Mouse (Mus musculus) retina, postnatal 7 days (tissue): Measurements from ENCODE around the gene Carmil1.

Source experiments
- DNase-seq: peaks from one replicate; pipeline ENCODE4 v3.0.0-alpha.2; 2012; ENCODE audit warnings: low read depth, low spot score

The Carmil1 gene

DNA sequence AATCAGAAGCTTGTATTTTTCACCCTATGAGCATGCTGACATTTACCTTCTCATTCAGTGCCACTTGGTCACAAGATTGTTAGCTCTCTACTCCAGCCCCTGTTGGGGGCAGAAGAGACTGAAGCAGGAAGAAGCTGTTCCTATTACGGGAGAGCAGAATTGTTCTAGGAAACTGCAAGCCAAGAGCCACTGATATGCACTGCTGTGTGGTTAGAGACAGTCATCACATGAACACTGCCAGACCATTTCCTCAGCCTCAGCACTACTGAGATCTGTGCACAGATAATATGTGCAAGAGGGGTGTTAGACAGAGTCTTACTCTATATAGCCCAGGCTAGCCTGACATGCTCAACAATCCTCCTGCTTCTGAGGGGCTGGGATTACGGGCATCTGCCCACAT lies 69.4 kb downstream of the Carmil1 start:
- DNase-seq = no peak

DNA sequence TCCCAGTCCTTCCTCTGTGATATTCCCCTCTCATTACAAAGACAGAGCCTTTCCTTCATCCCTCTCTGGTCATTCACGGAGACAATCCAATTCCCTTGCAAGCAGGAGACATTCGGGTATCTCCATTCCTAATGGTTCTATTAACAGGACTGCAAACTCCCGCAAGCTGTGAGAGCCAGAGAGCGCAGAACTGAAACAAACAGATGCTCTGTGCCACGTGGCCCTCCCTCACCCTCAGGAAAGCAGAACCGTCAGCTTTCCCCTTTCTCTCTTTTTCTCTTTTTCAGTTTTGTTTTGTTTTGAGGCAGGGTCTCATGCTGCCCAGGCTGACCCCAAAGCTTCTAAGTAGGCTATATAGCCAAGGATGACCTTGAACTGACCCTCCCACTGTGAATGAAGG lies 74.5 kb downstream of the Carmil1 start:
- no peak for DNase-seq

DNA sequence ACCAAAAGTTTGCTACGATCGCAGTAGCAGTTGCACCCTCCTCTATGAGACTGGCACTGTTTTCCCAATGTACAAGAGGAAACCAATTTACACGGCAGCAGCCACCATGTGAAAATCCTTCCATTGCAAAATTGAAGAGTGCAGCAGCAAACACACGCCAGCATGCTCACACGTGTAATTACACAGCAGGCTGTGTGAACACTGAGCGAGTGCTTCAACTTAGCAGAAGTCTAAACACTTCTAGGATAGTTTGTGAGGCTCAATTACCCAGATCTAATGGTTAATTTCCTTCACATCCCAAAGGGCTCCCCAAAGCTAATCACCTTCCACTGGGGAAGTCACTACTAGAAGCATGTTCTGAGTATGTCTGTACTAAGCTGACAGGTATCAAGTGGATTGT lies 78.3 kb downstream of the Carmil1 start:
- DNase-seq = no peak

DNA sequence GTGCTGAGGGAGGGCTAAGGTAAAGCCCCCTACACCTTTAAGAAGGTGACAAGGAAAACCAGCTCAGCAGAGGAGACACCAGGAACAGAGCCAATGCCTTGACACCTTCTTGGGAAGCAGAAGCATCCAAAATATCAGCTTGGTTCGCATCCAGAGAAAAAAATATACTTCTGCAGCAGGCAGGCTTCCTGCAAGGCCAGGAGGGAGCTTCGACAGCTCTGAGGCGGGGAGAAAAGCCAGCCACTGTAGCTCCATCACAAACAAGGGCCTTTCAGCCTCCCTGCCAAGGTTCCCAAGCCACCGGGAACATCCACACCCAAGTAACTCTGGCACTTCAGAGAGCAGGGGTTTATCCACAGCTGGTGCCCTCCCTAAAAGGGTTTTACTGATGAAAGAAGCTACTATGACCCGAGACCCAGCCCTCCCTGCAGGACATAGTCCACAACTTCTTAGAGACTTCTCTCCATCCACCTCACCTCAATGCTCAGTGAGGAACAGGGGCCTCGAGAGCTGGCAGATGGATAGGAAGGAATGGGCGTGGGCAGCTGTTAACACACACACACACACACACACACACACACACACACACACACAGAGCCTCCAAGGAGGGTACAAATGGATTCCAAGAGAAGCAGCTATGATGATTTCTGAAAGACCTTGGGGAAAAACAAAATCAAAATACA lies 80.6 kb downstream of the Carmil1 start:
- DNase-seq = no peak

DNA sequence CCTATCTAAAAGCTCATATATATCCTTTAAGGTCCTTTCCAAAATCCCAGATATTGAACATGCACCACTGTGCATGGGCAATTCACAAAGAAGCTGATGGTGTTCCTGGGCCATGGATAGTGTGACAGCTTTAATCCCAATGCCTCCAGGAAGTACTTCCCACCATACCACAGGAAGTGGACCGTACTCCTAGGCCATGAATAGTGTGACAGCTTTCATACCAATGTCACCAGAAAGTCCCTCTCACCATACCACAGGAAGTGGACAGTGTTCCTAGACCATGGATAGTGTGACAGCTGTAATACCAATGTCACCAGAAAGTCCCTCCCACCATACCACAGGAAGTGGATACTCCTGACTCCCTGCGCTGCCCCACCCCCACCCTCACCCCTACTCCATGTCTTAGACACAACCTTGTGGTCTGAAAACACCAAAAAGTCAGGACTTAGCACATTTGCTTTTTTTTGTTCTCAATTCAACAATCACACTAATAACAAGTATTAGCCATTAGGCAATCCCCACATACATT lies 82.1 kb downstream of the Carmil1 start:
- DNase-seq = no peak

DNA sequence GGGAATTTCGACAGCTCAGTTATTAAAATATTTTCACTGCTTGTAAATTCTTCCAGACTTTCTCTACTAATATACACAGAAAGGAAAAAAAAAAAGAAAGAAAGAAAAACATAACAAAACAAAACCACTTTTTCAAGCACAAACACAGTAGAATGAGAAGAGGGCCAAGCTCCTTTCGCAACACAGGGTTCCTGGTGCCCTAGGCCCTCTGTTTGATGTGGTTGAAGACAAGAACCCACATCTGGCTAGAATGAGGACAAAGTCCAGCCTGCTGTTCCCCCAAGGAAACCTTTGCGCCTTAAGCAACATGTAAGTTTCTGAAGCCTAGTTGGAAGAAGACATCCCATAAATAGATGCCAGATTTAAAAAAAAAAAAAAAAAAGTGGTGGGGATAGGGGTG lies 85.2 kb downstream of the Carmil1 start:
- no peak for DNase-seq

DNA sequence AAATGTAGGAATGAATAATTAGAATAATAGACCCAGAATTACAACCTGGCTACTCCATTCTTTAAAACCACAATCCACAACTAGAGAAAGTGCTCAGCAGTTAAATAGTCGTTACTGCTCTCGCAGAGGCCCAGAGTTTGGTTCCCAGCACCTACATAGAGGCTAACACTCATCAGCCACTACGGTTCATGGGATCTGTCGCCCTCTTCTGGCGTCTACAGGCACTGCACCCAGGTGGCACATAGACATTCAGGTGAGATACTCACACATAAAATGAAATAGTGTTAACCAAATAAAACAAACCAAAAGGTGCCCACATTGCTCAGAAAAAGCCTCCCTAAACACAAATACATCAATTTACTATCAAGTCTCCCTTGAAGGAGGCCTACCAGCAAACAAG lies 86.6 kb downstream of the Carmil1 start:
- DNase-seq = no peak

DNA sequence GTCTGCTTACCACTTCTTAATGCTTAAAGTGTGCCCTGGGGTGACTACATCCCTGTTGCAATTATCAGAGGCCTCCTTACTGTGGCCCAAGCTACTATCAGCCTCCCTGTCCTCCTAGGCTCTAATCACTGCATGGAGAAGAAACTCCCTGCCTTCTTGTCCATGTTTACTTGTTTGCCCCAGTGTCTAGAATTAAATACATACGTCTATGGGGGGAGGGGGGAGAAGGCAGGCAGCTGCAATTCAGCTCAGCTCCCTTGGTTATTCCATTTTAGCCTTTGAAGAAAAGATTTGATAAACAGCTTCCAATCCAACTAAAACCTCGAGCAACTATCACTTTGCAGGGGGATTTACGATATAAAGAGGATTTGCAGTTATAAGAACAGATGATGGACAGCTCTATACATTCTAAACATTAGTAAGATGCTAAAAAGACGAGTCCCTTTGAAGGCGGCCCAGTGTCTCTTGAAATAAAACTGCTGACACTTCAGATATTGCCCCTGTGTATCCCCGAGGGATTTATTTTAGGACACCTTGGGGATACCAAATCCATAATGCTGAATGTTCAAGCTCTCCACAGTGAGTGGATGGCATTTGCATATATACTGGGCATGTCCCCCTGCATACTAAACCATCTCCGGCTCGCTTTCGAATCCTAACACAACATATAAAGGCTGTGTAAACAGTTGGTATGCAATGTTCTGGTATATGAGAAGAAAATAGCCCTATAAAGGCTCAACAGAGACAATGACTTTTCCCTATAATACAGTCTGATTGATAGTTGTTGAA lies 89.5 kb downstream of the Carmil1 start:
- DNase-seq = peak; percentile 4

DNA sequence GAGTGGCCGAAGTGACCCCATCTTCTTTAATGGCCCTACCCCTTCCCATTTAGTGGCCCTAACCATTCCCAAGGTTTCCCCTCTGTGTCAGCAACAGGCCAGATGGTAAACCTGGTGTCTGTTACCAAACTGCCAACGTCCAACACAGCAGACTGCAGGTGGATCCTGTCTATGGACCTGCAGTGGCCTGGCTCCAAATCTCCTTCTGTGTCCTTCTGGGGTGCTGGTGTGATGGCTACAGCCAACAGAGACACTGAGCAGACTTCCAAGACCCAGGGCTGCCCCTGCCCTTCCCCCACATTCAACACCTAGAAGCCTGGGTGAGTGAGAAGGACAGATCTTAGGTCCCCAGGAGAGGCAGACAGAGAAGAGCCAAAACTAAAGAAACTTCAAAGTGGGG lies 93.6 kb downstream of the Carmil1 start:
- DNase-seq = no peak

DNA sequence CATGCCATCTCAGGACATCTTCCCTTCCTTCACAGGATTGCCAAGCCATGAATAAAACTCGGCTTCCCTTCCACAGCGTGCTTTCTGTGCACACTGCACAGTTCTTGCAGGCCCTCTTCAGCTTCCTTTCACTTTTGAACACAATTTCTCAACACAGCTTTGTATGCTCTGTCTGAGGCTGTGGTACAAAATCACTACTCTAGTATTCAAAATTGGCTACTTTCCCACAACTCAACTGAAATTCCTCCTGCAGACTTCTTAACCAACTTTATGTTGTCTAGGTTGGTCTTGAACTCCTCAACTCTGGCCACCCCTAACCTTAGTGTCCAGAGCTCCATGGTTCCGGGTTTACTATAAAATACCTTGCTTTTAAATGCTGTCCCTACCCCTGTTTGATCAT lies 95.0 kb downstream of the Carmil1 start:
- DNase-seq = no peak

DNA sequence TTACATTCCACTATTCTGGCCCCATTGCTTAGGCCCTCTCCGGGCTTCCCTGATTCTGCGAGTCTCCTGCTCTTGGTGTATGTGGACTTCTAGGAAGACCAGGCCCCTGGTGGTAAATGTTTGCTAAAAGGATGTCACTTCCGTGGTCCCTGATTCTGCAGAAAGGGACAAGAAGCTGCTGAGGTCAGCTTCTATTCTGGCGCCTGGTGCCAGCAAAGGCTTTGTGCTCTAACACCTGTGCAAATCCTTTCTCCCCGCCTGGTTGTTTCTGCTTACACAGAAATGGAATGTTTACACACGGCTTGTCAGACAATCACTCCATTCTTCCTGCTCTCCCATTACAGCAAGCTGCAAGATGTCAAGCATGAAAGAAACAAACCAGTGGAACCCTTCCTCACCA lies 97.7 kb downstream of the Carmil1 start:
- DNase-seq = no peak

DNA sequence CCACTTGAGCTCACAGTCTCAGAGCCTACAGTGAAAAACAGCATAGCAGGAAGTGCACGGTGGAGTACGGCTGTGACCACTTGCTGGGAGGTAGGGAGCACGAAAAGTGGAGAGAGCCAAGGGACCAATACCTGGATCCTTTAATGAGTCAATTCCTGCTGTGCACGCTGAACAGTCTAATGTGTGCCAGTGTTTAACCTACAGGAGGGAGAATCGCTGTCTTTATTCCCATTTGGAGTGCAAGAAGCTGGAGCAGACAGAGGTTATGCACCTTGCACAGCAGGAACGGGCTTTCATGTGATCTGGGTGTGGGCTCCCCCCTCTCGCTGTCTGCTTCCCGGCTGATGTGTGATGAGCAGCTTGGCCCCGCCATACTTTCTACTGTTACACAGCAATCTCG lies 101.1 kb downstream of the Carmil1 start:
- DNase-seq = no peak

DNA sequence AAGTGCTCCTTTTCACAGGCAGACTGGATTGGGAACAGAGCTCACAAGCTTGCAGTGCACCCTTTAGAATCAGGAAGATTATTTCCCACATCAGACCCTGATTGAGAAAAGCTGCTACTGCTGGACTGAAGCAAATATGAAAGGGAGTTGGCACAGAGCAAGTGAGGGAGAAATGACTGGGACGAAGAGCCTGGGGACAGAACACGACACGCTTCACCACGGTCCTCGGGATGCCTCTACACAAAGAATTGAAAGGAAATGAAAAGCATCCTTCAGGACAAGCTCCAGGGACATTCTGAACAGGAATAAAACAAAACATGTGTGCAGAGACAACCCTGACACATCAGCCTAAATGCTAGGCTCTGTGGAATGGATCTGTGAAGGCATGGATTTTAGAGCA lies 103.0 kb downstream of the Carmil1 start:
- DNase-seq = no peak

DNA sequence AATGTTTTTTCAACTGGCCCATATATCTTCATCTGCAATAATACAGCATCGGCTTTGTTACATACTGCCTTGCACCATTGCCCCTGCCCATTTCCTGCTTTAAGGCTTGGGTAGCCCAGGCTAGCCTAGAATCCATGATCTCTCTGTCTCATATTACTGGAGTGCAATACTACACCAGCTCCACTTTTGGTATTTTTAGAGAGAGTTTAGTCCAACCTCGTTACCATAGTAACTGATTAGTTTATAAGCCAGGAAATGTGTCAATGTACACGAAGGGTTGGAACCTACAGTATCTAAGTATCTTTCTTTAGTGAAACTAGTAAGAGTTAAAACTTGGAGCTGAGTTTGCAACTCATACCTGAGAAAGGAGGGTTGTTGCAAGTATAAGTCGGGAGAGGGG lies 103.8 kb downstream of the Carmil1 start:
- DNase-seq = no peak

DNA sequence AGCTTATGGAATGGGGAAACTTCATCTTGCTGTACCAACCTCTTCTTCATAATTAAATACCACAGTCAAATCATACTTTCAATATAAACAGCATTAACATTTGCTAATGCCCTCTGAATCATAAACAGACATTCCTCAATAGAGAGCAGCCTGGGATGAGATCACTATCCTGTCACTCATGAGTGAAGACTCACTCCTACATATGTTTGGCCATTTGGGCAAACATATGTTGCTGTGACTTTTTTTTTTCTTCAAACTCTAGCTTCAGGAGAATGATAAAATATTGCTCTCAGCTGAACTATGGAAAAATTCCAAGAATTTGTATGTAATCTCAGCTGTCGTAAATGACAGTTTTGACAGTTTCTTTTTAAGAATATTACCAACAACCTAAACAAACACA lies 110.9 kb downstream of the Carmil1 start:
- DNase-seq = no peak

DNA sequence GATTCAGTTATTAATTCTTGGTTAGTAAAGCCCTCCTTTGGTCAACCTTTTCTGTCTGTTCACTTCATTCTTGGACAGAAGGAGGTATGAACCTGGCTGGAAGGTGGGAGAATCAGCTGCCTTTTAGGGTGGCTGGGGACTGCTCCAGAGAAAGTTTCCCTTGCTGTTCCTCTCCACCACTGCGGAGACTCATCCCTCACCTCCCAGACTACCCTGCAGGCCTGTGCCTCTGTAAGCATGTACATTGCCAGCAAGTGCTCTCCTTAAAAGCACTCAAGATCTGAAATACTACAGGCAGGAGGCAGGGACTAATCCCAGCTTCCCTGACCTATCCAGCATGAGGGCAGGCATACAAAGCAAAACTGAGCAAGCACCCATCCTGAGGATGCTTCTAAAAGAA lies 117.2 kb downstream of the Carmil1 start:
- no peak for DNase-seq

DNA sequence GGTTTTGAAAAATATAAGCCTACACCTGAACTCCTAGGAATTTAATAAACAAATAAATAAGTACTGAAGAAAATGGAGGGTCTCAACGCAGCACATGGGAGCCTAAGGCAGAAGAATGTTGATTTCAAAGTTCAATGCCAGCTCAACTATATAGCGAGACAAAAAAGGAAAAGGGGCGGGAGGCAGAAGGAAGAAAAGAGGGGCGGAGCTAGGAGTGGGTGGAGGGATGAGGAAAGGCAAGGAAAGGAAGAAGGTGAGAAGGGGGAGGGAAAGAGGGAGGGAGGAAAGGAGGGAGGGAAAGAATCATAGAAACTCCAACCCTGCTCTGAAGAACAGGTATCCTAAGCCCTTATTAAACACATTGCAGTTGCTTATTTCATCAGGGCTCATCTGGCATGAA lies 119.5 kb downstream of the Carmil1 start:
- DNase-seq = no peak

DNA sequence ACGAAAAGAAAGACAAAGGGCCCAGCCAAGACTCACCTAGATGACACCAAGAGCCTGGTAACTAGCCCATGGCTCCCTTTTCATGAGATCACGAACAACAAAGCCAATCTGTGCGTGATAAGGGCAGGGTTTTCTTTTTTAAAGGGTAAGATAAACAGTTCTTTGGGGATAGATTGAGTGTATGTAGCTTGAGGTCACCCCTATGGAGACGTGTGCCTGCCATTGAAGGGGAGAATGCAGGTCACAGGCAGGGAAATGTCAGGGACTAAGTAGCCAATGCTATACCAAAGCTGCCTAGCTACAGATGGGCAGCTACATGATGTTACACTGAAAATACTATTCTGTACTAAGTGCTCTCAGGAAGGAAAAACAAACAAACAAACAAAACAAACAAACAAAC lies 120.6 kb downstream of the Carmil1 start:
- no peak for DNase-seq

DNA sequence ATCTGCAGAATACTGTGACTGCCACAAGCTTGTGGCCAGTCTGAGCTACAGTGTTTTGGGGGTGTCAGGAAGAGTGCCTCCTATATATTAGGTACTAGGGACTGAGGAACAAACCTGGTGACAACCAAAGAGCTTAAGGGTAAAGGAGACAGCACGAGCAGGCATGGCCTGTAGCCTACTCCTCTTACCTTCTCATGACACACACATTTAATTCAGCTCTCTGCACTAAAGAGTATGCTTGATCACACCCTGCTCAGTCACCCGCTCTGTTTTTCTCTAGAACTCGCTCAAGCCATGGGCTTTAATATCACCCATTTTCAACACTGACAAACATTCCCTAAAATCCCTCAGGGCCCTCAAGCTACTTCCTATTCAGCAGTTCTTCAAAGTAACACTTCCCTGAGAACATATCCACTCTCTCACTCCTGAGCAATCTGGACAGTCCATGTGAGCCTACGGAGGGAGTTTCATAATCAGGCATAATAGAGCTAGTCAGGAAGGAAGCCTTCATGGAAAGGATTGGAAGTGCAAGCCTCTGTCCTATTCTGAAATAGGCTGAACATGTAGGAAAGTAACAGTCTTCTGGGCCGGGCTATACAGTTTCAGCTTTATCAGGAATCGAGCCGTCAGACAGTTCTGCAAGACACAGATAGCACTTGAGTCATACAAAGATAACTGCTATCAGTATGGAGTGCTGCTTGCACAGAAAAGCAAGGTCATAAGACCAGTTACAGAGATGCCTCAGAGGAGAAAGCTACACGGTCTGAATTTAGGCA lies 121.2 kb downstream of the Carmil1 start:
- no peak for DNase-seq

DNA sequence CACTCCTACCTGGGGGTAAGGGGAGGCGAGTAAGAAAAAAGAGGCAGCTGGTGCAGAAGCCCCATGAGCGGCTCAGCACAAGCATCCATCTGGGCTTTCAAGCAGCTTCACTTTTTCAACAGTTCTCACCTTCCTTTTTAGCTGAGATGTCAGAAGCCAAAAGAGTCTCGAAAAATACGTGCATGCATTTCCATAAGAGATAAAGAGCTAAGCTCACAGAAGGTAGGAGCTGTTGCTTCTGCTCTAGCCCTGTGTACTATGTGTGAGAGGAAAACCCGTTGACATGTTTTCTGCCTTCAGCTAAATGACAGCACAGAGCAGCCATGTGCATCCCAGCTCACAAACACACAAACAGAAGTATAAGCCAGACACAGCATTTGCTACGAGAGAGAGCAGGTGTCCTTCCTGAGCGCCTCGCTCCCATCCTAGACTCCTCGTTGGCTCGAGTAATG lies 123.0 kb downstream of the Carmil1 start:
- DNase-seq = no peak

DNA sequence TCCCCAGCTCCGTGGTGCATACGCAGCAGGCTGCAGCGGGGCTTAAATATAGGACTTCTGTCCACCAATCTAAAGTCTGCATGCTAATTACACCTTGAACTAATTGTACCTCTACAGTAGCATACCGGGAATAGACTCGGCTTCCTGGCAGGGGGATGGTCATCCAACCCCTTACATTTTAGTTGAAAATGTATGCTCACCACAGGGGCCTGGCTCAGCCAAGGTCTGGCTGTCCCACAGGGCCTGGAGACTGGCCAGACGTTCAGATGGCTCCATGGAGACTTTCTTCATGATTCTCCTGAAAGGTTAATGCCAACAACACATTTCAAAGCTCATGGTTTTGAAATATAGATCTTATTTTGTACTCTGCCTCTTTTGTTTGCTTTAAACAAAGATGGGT lies 125.4 kb downstream of the Carmil1 start:
- no peak for DNase-seq

DNA sequence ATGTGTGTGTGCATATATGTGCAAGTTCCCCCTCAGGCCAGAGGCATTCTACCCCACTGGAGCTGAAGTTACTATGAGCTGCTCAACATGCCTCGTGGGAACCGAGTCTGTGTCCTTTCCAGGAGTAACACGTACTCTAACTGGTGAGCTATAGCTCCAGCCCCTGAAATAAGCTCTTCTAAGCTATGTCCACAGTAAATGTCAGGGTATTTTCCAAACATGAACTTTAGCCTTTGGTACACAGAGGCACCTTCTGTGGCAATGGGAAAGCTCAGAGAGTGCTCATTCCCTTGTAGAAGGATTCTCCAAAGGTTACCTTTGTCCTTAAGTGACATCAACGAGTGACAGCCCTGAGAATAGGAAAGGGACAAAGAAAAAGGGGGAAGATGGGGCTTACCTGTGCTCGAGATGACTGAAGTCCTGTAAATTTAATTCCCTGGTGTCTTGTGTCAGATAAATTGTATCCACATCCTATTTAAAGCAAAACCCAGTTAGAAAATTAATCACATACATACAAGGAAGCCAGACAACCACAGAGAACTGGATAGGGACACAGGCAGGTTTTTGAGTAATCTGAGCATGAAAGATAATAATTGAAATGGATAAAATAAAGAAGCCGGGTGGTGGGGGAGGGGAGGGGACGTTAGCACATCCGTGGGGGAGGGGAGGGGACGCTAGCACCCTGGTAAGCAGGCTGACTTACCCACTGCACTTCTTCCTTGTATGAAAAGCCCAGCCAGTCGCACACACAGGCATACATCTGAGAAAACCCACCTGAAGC lies 126.1 kb downstream of the Carmil1 start:
- no peak for DNase-seq
